Mouse (Mus musculus) MEL (cell line): Measurements from ENCODE around the gene Rxrb.
"Not testable (repeated sequence)": the region's sequence is repeated elsewhere in the genome, so short reads cannot be mapped to it uniquely, and the experiment has no call there.

ENCODE experiments used
- MAX ChIP-seq: IDR thresholded peaks from 2 replicates; pipeline ENCODE4 v1.6.1; 2011; ENCODE audit warnings: low read length, improper control_type of control experiment
- TAL1 ChIP-seq: IDR thresholded peaks from 2 replicates; pipeline ENCODE4 v1.6.1; 2012; ENCODE audit warnings: mild to moderate bottlenecking, inconsistent platforms, low read length, moderate library complexity, mixed read lengths
- USF2 ChIP-seq, 2 experiments: IDR thresholded peaks; 2 replicates each; pipeline ENCODE4 v1.6.1; 2011 to 2012; ENCODE audit warnings: improper control_type of control experiment in 2 of 2, low read length in 2 of 2, borderline replicate concordance in 1 of 2, inconsistent platforms in 1 of 2, low read depth in 1 of 2, mild to moderate bottlenecking in 1 of 2; ENCODE audit not compliant: insufficient read depth in 1 of 2

DNA sequence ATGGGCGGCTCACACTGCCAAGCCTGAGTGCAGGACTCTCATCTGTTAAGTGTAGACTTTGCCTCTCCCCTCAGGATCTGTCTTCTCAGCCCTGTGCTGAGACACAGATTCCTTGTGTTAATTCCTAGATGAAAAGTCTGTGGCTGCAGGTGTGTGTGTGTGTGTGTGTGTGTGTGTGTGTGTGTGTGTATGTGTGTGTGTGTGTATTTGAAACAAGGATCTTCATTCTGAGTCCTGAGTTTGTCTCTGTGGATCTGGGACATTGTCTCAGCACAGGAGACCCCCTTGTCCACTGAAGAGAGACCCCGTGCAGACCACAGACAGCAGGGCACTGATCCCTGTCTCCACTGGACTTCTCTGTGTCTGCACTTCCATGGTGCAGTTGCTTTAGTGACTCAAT is 30.8 kb upstream of the Rxrb start:
- TF ChIP-seq USF2 (IDR thresholded peaks at IDR 0.05; ENCODE audit: borderline replicate concordance in 1 of 2, insufficient read depth in 1 of 2, low read depth in 1 of 2, low read length in 2 of 2); MAX; TAL1: not testable (repeated sequence)
